Mouse (Mus musculus): ENCODE results near the gene Fam45a. TPM values are rescaled to one million over a fixed set of nuclear protein-coding genes. Genes with fewer than 3 reads are reported as not detected.

The Fam45a gene
- 22.4 and 23.4 TPM in 2 replicates for polyA plus RNA-seq (2015; fragmentation: Nextera tagmentation; extraction: Ambion mirVana)

- no peaks in the 10 kb centered on the region for H3K27me3 ChIP-seq (replicated peaks; ENCODE audit: insufficient read depth, low read length)
- H3K27ac ChIP-seq (ENCODE audit: low read length): peak within 1 kb of the TSS; percentile 66
- peak; percentile 100 for ATAC-seq
- no peaks in the 10 kb centered on the region for H3K9me3 ChIP-seq (ENCODE audit: low read length)
- H3K4me1 ChIP-seq (ENCODE audit: insufficient read depth, low read depth, low read length): no peaks in the 10 kb centered on the region
- 3% methylated on average over 34 of the region's 45 CpGs for WGBS
- no peak for TF ChIP-seq EP300 (IDR thresholded peaks at IDR 0.05)
- peak; percentile 96 for TF ChIP-seq CTCF (IDR thresholded peaks at IDR 0.05)
- H3K4me3 ChIP-seq (ENCODE audit: low read depth, low read length): peak within 1 kb of the TSS; percentile 77
- no peaks in the 10 kb centered on the region for H3K36me3 ChIP-seq (ENCODE audit: insufficient read depth, low read length)
- peak within 1 kb of the TSS; percentile 84 for H3K4me2 ChIP-seq (replicated peaks; ENCODE audit: low read depth, low read length)
- H3K9ac ChIP-seq (replicated peaks; ENCODE audit: low read depth): peak within 1 kb of the TSS; percentile 59
- peak; percentile 98 for DNase-seq (ENCODE audit: low spot score)
Measured at GRCm38 (mm10) chr19:60811098-60812035, at the start of gene Fam45a. Gene Fam45a (plus strand): TSS chr19:60811585.

- no peak for DNase-seq (ENCODE audit: low spot score)
- WGBS: 87% methylated on average over 6 of the region's 6 CpGs
Measured at GRCm38 (mm10) chr19:60773366-60773765, 38.0 kb upstream of the Fam45a start.

GRCm38 (mm10) chr19:60782034-60782433 is 29.4 kb upstream of the Fam45a start:
- Histone ChIP-seq H3K27me3 (replicated peaks; ENCODE audit: insufficient read depth, low read length) (no peaks in the 10 kb centered on the region), H3K9ac (replicated peaks; ENCODE audit: low read depth) (no peak overlapping the region), H3K9me3 (ENCODE audit: low read length) (no peaks in the 10 kb centered on the region), H3K4me3 (ENCODE audit: low read depth, low read length) (no peak overlapping the region), H3K4me1 (ENCODE audit: insufficient read depth, low read depth, low read length) (0 out of 2 replicates have a peak, but pooled peaks cover 6% of the 10 kb centered on the region), H3K27ac (ENCODE audit: low read length) (no peak overlapping the region), H3K36me3 (ENCODE audit: insufficient read depth, low read length) (peaks cover 23% of the 10 kb centered on the region; the same call in 1 of the 2 replicates), H3K4me2 (replicated peaks; ENCODE audit: low read depth, low read length) (no peak overlapping the region)
- ATAC-seq (no peak), DNase-seq (ENCODE audit: low spot score) (no peak)
- WGBS: 75% methylated on average over 3 of the region's 3 CpGs
- TF ChIP-seq EP300 (IDR thresholded peaks at IDR 0.05) (no peak), CTCF (IDR thresholded peaks at IDR 0.05) (no peak)

More at GRCm38 (mm10) chr19:60773366-60773765, 38.0 kb upstream of the Fam45a start:
- H3K9me3 ChIP-seq (ENCODE audit: low read length): no peaks in the 10 kb centered on the region
- no peak overlapping the region for H3K4me2 ChIP-seq (replicated peaks; ENCODE audit: low read depth, low read length)
- H3K4me3 ChIP-seq (ENCODE audit: low read depth, low read length): no peak overlapping the region
- TF ChIP-seq CTCF (IDR thresholded peaks at IDR 0.05) (no peak), EP300 (IDR thresholded peaks at IDR 0.05) (no peak)
- H3K9ac ChIP-seq (replicated peaks; ENCODE audit: low read depth): no peak overlapping the region
- no peaks in the 10 kb centered on the region for H3K27me3 ChIP-seq (replicated peaks; ENCODE audit: insufficient read depth, low read length)
- H3K4me1 ChIP-seq (ENCODE audit: insufficient read depth, low read depth, low read length): no peaks in the 10 kb centered on the region
- peaks cover 46% of the 10 kb centered on the region; the same call in 1 of the 2 replicates for H3K36me3 ChIP-seq (ENCODE audit: insufficient read depth, low read length)
- no peak for ATAC-seq
- no peak overlapping the region for H3K27ac ChIP-seq (ENCODE audit: low read length)

- no peak for TF ChIP-seq CTCF (IDR thresholded peaks at IDR 0.05)
- no peak for TF ChIP-seq EP300 (IDR thresholded peaks at IDR 0.05)
- no peak overlapping the region for H3K9ac ChIP-seq (replicated peaks; ENCODE audit: low read depth)
Measured at GRCm38 (mm10) chr19:60784712-60785111, 26.7 kb upstream of the Fam45a start.

GRCm38 (mm10) chr19:60787465-60788150 is 23.8 kb upstream of the Fam45a start:
- no peaks in the 10 kb centered on the region for H3K9me3 ChIP-seq (ENCODE audit: low read length)
- no peaks in the 10 kb centered on the region for H3K36me3 ChIP-seq (ENCODE audit: insufficient read depth, low read length)
- no peak overlapping the region for H3K4me3 ChIP-seq (ENCODE audit: low read depth, low read length)
- H3K4me2 ChIP-seq (replicated peaks; ENCODE audit: low read depth, low read length): 0 out of 2 replicates have a peak overlapping the region, but pooled peaks have one; percentile 22
- ATAC-seq: no peak
- DNase-seq (ENCODE audit: low spot score): no peak
- TF ChIP-seq EP300 (IDR thresholded peaks at IDR 0.05): no peak
- no peak for TF ChIP-seq CTCF (IDR thresholded peaks at IDR 0.05)
- 24% methylated on average over 2 of the region's 2 CpGs for WGBS
- no peaks in the 10 kb centered on the region for H3K27me3 ChIP-seq (replicated peaks; ENCODE audit: insufficient read depth, low read length)
- no peak overlapping the region for H3K9ac ChIP-seq (replicated peaks; ENCODE audit: low read depth)
- no peak overlapping the region for H3K27ac ChIP-seq (ENCODE audit: low read length)
- 0 out of 2 replicates have a peak, but pooled peaks cover 6% of the 10 kb centered on the region for H3K4me1 ChIP-seq (ENCODE audit: insufficient read depth, low read depth, low read length)

More at GRCm38 (mm10) chr19:60784712-60785111, 26.7 kb upstream of the Fam45a start:
- H3K36me3 ChIP-seq (ENCODE audit: insufficient read depth, low read length): peaks cover 9% of the 10 kb centered on the region; the same call in 1 of the 2 replicates
- no peak for DNase-seq (ENCODE audit: low spot score)
- no peaks in the 10 kb centered on the region for H3K9me3 ChIP-seq (ENCODE audit: low read length)
- H3K4me2 ChIP-seq (replicated peaks; ENCODE audit: low read depth, low read length): no peak overlapping the region
- WGBS: 30% methylated on average over 1 of the region's 1 CpGs
- H3K4me1 ChIP-seq (ENCODE audit: insufficient read depth, low read depth, low read length): 0 out of 2 replicates have a peak, but pooled peaks cover 6% of the 10 kb centered on the region
- H3K4me3 ChIP-seq (ENCODE audit: low read depth, low read length): no peak overlapping the region
- no peak overlapping the region for H3K27ac ChIP-seq (ENCODE audit: low read length)
- no peak for ATAC-seq
- no peaks in the 10 kb centered on the region for H3K27me3 ChIP-seq (replicated peaks; ENCODE audit: insufficient read depth, low read length)

Measured in lung, postnatal 0 days (tissue).